Mouse (Mus musculus) cerebellum, adult 2 months (tissue): ENCODE results near the gene Ddx58.

Experiments
- CTCF ChIP-seq: fragments of 200-500 bp; IDR thresholded peaks from 2 replicates; pipeline ENCODE4 v1.5.1; 2011; ENCODE audit warnings: low read depth, mild to moderate bottlenecking, control low read depth, low read length, moderate library complexity, borderline replicate concordance; ENCODE audit not compliant: insufficient read depth
- POLR2A ChIP-seq: fragments of 200-500 bp; IDR thresholded peaks from 2 replicates; pipeline ENCODE4 v1.6.1; 2011; ENCODE audit warnings: low read length, control low read depth, borderline replicate concordance; ENCODE audit not compliant: insufficient read depth

DNA sequence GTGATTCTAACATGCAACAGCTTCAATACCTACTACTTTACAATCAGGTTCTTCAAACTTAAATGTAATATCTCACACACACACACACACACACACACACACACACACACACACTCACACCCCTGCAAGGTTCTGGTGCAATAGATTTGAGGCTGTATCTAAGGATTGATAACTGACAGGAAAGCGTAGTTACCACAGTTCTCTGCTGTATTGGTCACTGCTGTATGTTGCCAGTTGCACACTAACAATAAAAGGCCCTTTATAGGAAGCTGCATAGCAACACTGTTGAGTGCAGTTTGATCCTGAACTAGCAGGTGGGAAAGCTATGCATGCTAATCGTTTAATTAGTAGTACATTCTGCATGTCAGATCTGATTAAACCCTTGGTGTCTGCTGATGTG is 44.3 kb downstream of the Ddx58 start:
- no peak for TF ChIP-seq CTCF
- no peak for TF ChIP-seq POLR2A
